21 mouse cellular contexts compared by ENCODE assay signal in genomic region chr15:32751991-32752390, GRCm38 (mm10).
DNase-seq lines count a peak whose midpoint lies in the region; ATAC-seq and TF ChIP-seq lines count a peak whose summit lies in the region.
"Had no signal": no experiment of that assay in that cellular context is flagged by ENCODE, and none has a peak within 500 bp of the region (broad histone marks: within the 10 kb centered on the region; RNA-seq: fewer than 3 reads in every experiment).

No protein-coding gene starts in this region.

- H3K4me3 ChIP-seq in cerebellum, adult 2 months (replicated peaks; ENCODE audit: insufficient read depth, low read depth, low read length) = no peak overlapping the region
- H3K4me3 ChIP-seq in lung, postnatal 0 days (ENCODE audit: low read depth, low read length) = no peak overlapping the region
- H3K4me3 ChIP-seq: embryonic facial prominence, embryonic 13.5 days; embryonic facial prominence, embryonic 15.5 days; erythroblast, embryonic 14.5 days; forebrain, embryonic 10.5 days; forebrain, embryonic 12.5 days; gastrocnemius, adult 2 months had no signal

- H3K9me3 ChIP-seq in lung, postnatal 0 days (ENCODE audit: low read length) = no peaks in the 10 kb centered on the region
- H3K9me3 ChIP-seq: embryonic facial prominence, embryonic 13.5 days; embryonic facial prominence, embryonic 15.5 days; forebrain, embryonic 10.5 days; forebrain, embryonic 12.5 days had no signal

- no peak overlapping the region for H3K27ac ChIP-seq in cerebellum, adult 2 months (ENCODE audit: insufficient read depth, low read length)
- no peak overlapping the region for H3K27ac ChIP-seq in lung, postnatal 0 days (ENCODE audit: low read length)
- H3K27ac ChIP-seq: embryonic facial prominence, embryonic 13.5 days; embryonic facial prominence, embryonic 15.5 days; forebrain, embryonic 10.5 days; forebrain, embryonic 12.5 days; gastrocnemius, adult 2 months had no signal

- TF ChIP-seq CTCF in cerebellum, adult 2 months (IDR thresholded peaks at IDR 0.05; ENCODE audit: borderline replicate concordance, insufficient read depth, low read depth, low read length) = no peak
- TF ChIP-seq CTCF in lung, postnatal 0 days (IDR thresholded peaks at IDR 0.05) = no peak

- ATAC-seq in cerebellum, adult (ENCODE audit: insufficient number of reproducible peaks, low FRiP score, low TSS enrichment) = no peak
- ATAC-seq in lung, postnatal 0 days = no peak
- ATAC-seq: forebrain, embryonic 14.5 days; forebrain, embryonic 16.5 days had no signal

- H3K9ac ChIP-seq in lung, postnatal 0 days (replicated peaks; ENCODE audit: low read depth) = no peak overlapping the region
- H3K9ac ChIP-seq: embryonic facial prominence, embryonic 13.5 days; embryonic facial prominence, embryonic 15.5 days; forebrain, embryonic 12.5 days had no signal

- WGBS in cerebellum, adult 2 months = 25% methylated on average over 3 of the region's 3 CpGs
- WGBS in lung, postnatal 0 days = 45% methylated on average over 3 of the region's 3 CpGs

- no peaks in the 10 kb centered on the region for H3K27me3 ChIP-seq in cerebellum, adult 2 months (ENCODE audit: control insufficient read depth, insufficient read depth, low read length)
- H3K27me3 ChIP-seq in lung, postnatal 0 days (replicated peaks; ENCODE audit: insufficient read depth, low read length) = no peaks in the 10 kb centered on the region
- H3K27me3 ChIP-seq: embryonic facial prominence, embryonic 13.5 days; embryonic facial prominence, embryonic 15.5 days; forebrain, embryonic 12.5 days had no signal

- no peaks in the 10 kb centered on the region for H3K36me3 ChIP-seq in lung, postnatal 0 days (ENCODE audit: insufficient read depth, low read length)
- H3K36me3 ChIP-seq: embryonic facial prominence, embryonic 13.5 days; embryonic facial prominence, embryonic 15.5 days; forebrain, embryonic 10.5 days; forebrain, embryonic 12.5 days had no signal

- no peak for TF ChIP-seq POLR2A in cerebellum, adult 2 months (IDR thresholded peaks at IDR 0.05; ENCODE audit: borderline replicate concordance, insufficient read depth, low read length)

- DNase-seq in cerebellum, adult 2 months = peak; percentile 19 to 62
- DNase-seq in cerebellum, adult 9-11 months = no peak
- DNase-seq in cerebellum, postnatal 10 days = peak; percentile 60 to 66
- peak; percentile 33 to 44 for DNase-seq in cerebellum, postnatal 25 days
- DNase-seq in cerebellum, adult 11-12 months = no peak
- peak; percentile 16 to 24 for DNase-seq in cerebellum, postnatal 36 days
- no peak for DNase-seq in lung, postnatal 0 days (ENCODE audit: low spot score)
- DNase-seq: adrenal gland, adult 2 months; adrenal gland, postnatal 10 days; adrenal gland, postnatal 25 days; embryo, embryonic 11 days; gastrocnemius, adult 2 months; gastrocnemius, postnatal 10 days had no signal

- peaks cover 5% of the 10 kb centered on the region; the same call in 1 of the 2 replicates for H3K4me1 ChIP-seq in cerebellum, adult 2 months (ENCODE audit: control insufficient read depth, insufficient read depth, low read length)
- H3K4me1 ChIP-seq in lung, postnatal 0 days (ENCODE audit: insufficient read depth, low read depth, low read length) = no peaks in the 10 kb centered on the region
- H3K4me1 ChIP-seq: embryonic facial prominence, embryonic 13.5 days; embryonic facial prominence, embryonic 15.5 days; forebrain, embryonic 10.5 days; forebrain, embryonic 12.5 days had no signal

- TF ChIP-seq EP300 in lung, postnatal 0 days (IDR thresholded peaks at IDR 0.05) = no peak

- H3K4me2 ChIP-seq in lung, postnatal 0 days (replicated peaks; ENCODE audit: low read depth, low read length) = no peak overlapping the region
- H3K4me2 ChIP-seq: embryonic facial prominence, embryonic 13.5 days; embryonic facial prominence, embryonic 15.5 days; forebrain, embryonic 12.5 days had no signal

Comparison
In these comparisons a context has a peak if more than half of its experiments do, and no peak if none do; other contexts are left out.
1. DNase-seq: peak in cerebellum, adult 2 months (2 of 2), cerebellum, postnatal 10 days (2 of 2), cerebellum, postnatal 25 days (2 of 2) and cerebellum, postnatal 36 days (2 of 2); none in cerebellum, adult 9-11 months (single experiment), cerebellum, adult 11-12 months (single experiment) and lung, postnatal 0 days (single experiment).